Mouse (Mus musculus) myocyte (in vitro differentiated cells): ENCODE measurements around the gene Myo3a.

Source experiments
- CEBPB ChIP-seq: IDR thresholded peaks from 2 replicates; pipeline ENCODE4 v1.6.1; 2011; ENCODE audit warnings: mild to moderate bottlenecking, moderate library complexity; ENCODE audit not compliant: poor library complexity, insufficient read depth, severe bottlenecking
- E2F4 ChIP-seq: IDR thresholded peaks from one replicate; pipeline ENCODE4 v1.6.1; 2011; ENCODE audit warnings: mild to moderate bottlenecking, control low read depth, moderate library complexity; ENCODE audit not compliant: insufficient read depth
- POLR2A ChIP-seq: IDR thresholded peaks from one replicate; pipeline ENCODE4 v1.6.1; 2011; ENCODE audit warnings: low read depth, mild to moderate bottlenecking, control low read depth, moderate library complexity; ENCODE audit not compliant: insufficient read length
- POLR2AphosphoS2 ChIP-seq: IDR thresholded peaks from one replicate; pipeline ENCODE4 v1.6.1; 2011; ENCODE audit warnings: low read depth, control low read depth; ENCODE audit not compliant: insufficient read length
- USF1 ChIP-seq: IDR thresholded peaks from one replicate; pipeline ENCODE4 v1.6.1; 2011; ENCODE audit warnings: low read depth, mild to moderate bottlenecking, control low read depth, moderate library complexity

GRCm38 (mm10) chr2:22621828-22622731, 394.8 kb downstream of the Myo3a start, which contains the start of gene Gad2:
- no peak for TF ChIP-seq POLR2A
- TF ChIP-seq USF1 = no peak
- no peak for TF ChIP-seq POLR2AphosphoS2
- no peak for TF ChIP-seq CEBPB
- TF ChIP-seq E2F4 = no peak
